Comparison of ENCODE assay signal across 20 mouse cellular contexts in the genomic region with DNA sequence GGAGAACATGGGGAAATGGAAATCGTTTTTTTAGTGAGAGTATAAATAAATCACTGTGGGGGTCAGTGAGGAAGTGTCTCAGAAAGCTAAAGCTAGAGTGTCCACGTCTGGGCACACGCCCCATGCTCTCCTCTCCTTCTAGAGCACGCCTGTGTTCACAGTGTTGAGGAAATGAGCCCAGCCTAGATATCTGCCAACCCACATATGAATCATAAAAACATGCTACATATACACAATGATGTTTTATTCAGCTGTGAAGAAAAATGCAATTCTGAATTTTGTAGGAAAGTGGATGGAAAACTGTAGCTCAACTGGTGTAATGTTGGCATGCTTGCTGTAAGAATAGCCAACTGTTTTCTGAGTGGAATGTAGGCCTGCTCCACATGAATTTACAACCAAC.
A peak's percentile ranks its signal among the peaks of the same experiment; 100 is the strongest.
DNase-seq lines count a peak whose midpoint lies in the region; ATAC-seq lines count a peak whose summit lies in the region.
"Had no signal": no experiment of that assay in that cellular context is flagged by ENCODE, and none has a peak within 500 bp of the region (broad histone marks: within the 10 kb centered on the region; RNA-seq: fewer than 3 reads in every experiment).

No protein-coding gene starts in this region.

- no peak for DNase-seq in frontal cortex, postnatal 36 days (ENCODE audit: low spot score in 2 of 2)
- peak; percentile 11 for DNase-seq in 3T3-L1 (ENCODE audit: low read depth, low spot score)
- peak; percentile 9 for DNase-seq in brain, adult 2 months (ENCODE audit: low read depth, low spot score)
- DNase-seq in urinary bladder, postnatal 36 days (ENCODE audit: low spot score in 2 of 2) = no peak
- no peak for DNase-seq in cerebellum, adult 18-20 months
- DNase-seq: adrenal gland, adult 2 months; adrenal gland, postnatal 10 days; adrenal gland, postnatal 25 days; cerebellum, adult 11-12 months; cerebellum, adult 8-10 months; cerebellum, adult 9-11 months; cerebellum, postnatal 14 days; cerebellum, postnatal 36 days; embryo, embryonic 11 days; forebrain, postnatal 0 days had no signal

- ATAC-seq in frontal cortex, adult (ENCODE audit: low TSS enrichment) = peak; percentile 73
- ATAC-seq: activated CD4-positive, CD25-positive, alpha-beta regulatory T cell, adult 4 months; forebrain, embryonic 13.5 days; forebrain, embryonic 15.5 days; forebrain, postnatal 0 days; Patski had no signal

Comparison
In these comparisons a context has a peak if more than half of its experiments do, and no peak if none do; other contexts are left out.
1. DNase-seq: peak in 3T3-L1 (single experiment) and brain, adult 2 months (single experiment); none in frontal cortex, postnatal 36 days (0 of 2), urinary bladder, postnatal 36 days (0 of 2) and cerebellum, adult 18-20 months (0 of 2).